Comparison of ENCODE assay signal across 8 mouse cellular contexts in genomic region chr13:98390771-98391634, GRCm38 (mm10). TPM values are rescaled to one million over a fixed set of nuclear protein-coding genes. Genes with fewer than 3 reads are reported as not detected.
A peak's percentile ranks its signal among the peaks of the same experiment; 100 is the strongest.
DNase-seq lines count a peak whose midpoint lies in the region; ATAC-seq and TF ChIP-seq lines count a peak whose summit lies in the region.

No protein-coding gene starts in this region.

- H3K27ac ChIP-seq in lung, postnatal 0 days (ENCODE audit: low read length), result no peak overlapping the region
- no peak overlapping the region for H3K27ac ChIP-seq in heart, postnatal 0 days (ENCODE audit: low read depth)
- H3K27ac ChIP-seq in limb, embryonic 12.5 days, result peak overlapping the region; percentile 35; the same call in 1 of the 2 replicates
- H3K27ac ChIP-seq in neural tube, embryonic 12.5 days, result no peak overlapping the region

- H3K36me3 ChIP-seq in lung, postnatal 0 days (ENCODE audit: insufficient read depth, low read length), result no peaks in the 10 kb centered on the region
- no peaks in the 10 kb centered on the region for H3K36me3 ChIP-seq in heart, postnatal 0 days (replicated peaks; ENCODE audit: control insufficient read depth, insufficient read depth, low read length)
- no peaks in the 10 kb centered on the region for H3K36me3 ChIP-seq in limb, embryonic 12.5 days
- H3K36me3 ChIP-seq in neural tube, embryonic 12.5 days, result no peaks in the 10 kb centered on the region

- no peak for TF ChIP-seq EP300 in lung, postnatal 0 days (IDR thresholded peaks at IDR 0.05)
- no peak for TF ChIP-seq EP300 in heart, postnatal 0 days (IDR thresholded peaks at IDR 0.05; ENCODE audit: low read depth)

- TF ChIP-seq POLR2A in lung, adult 2 months (IDR thresholded peaks at IDR 0.05; ENCODE audit: borderline replicate concordance, extremely low read depth, low read depth, low read length), result no peak

- DNase-seq in lung, postnatal 0 days (ENCODE audit: low spot score), result no peak
- DNase-seq in lung, adult 2 months, result no peak
- peak; percentile 78 for DNase-seq in embryo, embryonic 9.5 days (ENCODE audit: extremely low spot score)
- DNase-seq in heart, postnatal 0 days (ENCODE audit: low spot score), result no peak
- DNase-seq in spleen, postnatal 36 days (ENCODE audit: low spot score in 2 of 2), result no peak
- no peak for DNase-seq in urinary bladder, postnatal 36 days (ENCODE audit: low spot score in 2 of 2)

- H3K4me3 ChIP-seq in lung, postnatal 0 days (ENCODE audit: low read depth, low read length), result peak overlapping the region; percentile 30
- H3K4me3 ChIP-seq in lung, adult 2 months (replicated peaks; ENCODE audit: extremely low read depth, low read depth, low read length), result no peak overlapping the region
- peak overlapping the region; percentile 50 for H3K4me3 ChIP-seq in heart, postnatal 0 days (ENCODE audit: low read depth, low read length)
- peak overlapping the region; percentile 46 for H3K4me3 ChIP-seq in limb, embryonic 12.5 days (replicated peaks)
- H3K4me3 ChIP-seq in neural tube, embryonic 12.5 days, result peak overlapping the region; percentile 36

- 2% methylated on average over 63 of the region's 68 CpGs for WGBS in lung, postnatal 0 days
- WGBS in lung, adult 2 months, result 2% methylated on average over 68 of the region's 68 CpGs
- WGBS in heart, postnatal 0 days, result 3% methylated on average over 65 of the region's 68 CpGs
- WGBS in limb, embryonic 12.5 days, result under 1% methylated on average over 68 of the region's 68 CpGs
- WGBS in neural tube, embryonic 12.5 days, result under 1% methylated on average over 68 of the region's 68 CpGs

- ATAC-seq in lung, postnatal 0 days, result peak; percentile 30; the same call in 1 of the 2 replicates
- peak; percentile 53 for ATAC-seq in heart, postnatal 0 days (ENCODE audit: insufficient read depth, low read depth)
- ATAC-seq in limb, embryonic 12.5 days (ENCODE audit: insufficient number of reproducible peaks, insufficient read depth, low FRiP score, low TSS enrichment, low read depth), result peak; percentile 66
- ATAC-seq in neural tube, embryonic 12.5 days (ENCODE audit: low FRiP score, low read depth), result peak; percentile 44; the same call in 1 of the 2 replicates

- TF ChIP-seq CTCF in lung, postnatal 0 days (IDR thresholded peaks at IDR 0.05), result no peak
- no peak for TF ChIP-seq CTCF in lung, adult 2 months (IDR thresholded peaks at IDR 0.05; ENCODE audit: insufficient read depth, low read length)
- TF ChIP-seq CTCF in heart, postnatal 0 days (IDR thresholded peaks at IDR 0.05; ENCODE audit: low read depth), result no peak

- H3K27me3 ChIP-seq in lung, postnatal 0 days (replicated peaks; ENCODE audit: insufficient read depth, low read length), result peaks cover 37% of the 10 kb centered on the region
- peaks cover 69% of the 10 kb centered on the region for H3K27me3 ChIP-seq in heart, postnatal 0 days (ENCODE audit: control insufficient read depth, insufficient read depth, low read length)
- peaks cover 70% of the 10 kb centered on the region for H3K27me3 ChIP-seq in limb, embryonic 12.5 days
- H3K27me3 ChIP-seq in neural tube, embryonic 12.5 days (replicated peaks), result peaks cover 65% of the 10 kb centered on the region

- peak overlapping the region; percentile 61 for H3K4me2 ChIP-seq in lung, postnatal 0 days (replicated peaks; ENCODE audit: low read depth, low read length)
- H3K4me2 ChIP-seq in heart, postnatal 0 days (ENCODE audit: low read depth, low read length), result peak overlapping the region; percentile 71
- H3K4me2 ChIP-seq in limb, embryonic 12.5 days, result peak overlapping the region; percentile 90
- peak overlapping the region; percentile 77 for H3K4me2 ChIP-seq in neural tube, embryonic 12.5 days (replicated peaks)

- H3K9ac ChIP-seq in lung, postnatal 0 days (replicated peaks; ENCODE audit: low read depth), result no peak overlapping the region
- H3K9ac ChIP-seq in heart, postnatal 0 days (replicated peaks; ENCODE audit: low read depth, low read length), result no peak overlapping the region; the same call in 1 of the 2 replicates
- peak overlapping the region; percentile 48; the same call in 1 of the 2 replicates for H3K9ac ChIP-seq in limb, embryonic 12.5 days (replicated peaks)
- peak overlapping the region; percentile 47; the same call in 1 of the 2 replicates for H3K9ac ChIP-seq in neural tube, embryonic 12.5 days

- H3K4me1 ChIP-seq in lung, postnatal 0 days (ENCODE audit: insufficient read depth, low read depth, low read length), result no peaks in the 10 kb centered on the region
- H3K4me1 ChIP-seq in lung, adult 2 months (ENCODE audit: control insufficient read depth, insufficient read depth, low read length), result no peaks in the 10 kb centered on the region
- H3K4me1 ChIP-seq in heart, postnatal 0 days (ENCODE audit: control insufficient read depth, insufficient read depth), result 0 out of 2 replicates have a peak, but pooled peaks cover 4% of the 10 kb centered on the region
- H3K4me1 ChIP-seq in limb, embryonic 12.5 days (replicated peaks), result peaks cover 35% of the 10 kb centered on the region
- H3K4me1 ChIP-seq in neural tube, embryonic 12.5 days, result peaks cover 9% of the 10 kb centered on the region

- no peaks in the 10 kb centered on the region for H3K9me3 ChIP-seq in lung, postnatal 0 days (ENCODE audit: low read length)
- 0 out of 2 replicates have a peak, but pooled peaks cover 6% of the 10 kb centered on the region for H3K9me3 ChIP-seq in heart, postnatal 0 days (replicated peaks; ENCODE audit: control insufficient read depth, low read length)
- H3K9me3 ChIP-seq in limb, embryonic 12.5 days, result peaks cover 8% of the 10 kb centered on the region; the same call in 1 of the 2 replicates
- peaks cover 6% of the 10 kb centered on the region; the same call in 1 of the 2 replicates for H3K9me3 ChIP-seq in neural tube, embryonic 12.5 days

RNA-seq across cellular contexts. Expression of gene Foxd1, which starts 37.0 kb away (rescaled TPM):
- 0.05 TPM in 2 replicates for polyA plus RNA-seq in lung, postnatal 0 days (2015; fragmentation: Nextera tagmentation; extraction: Ambion mirVana)
- polyA plus RNA-seq in lung, adult 2 months (2012; rRNA removed), result 0.12 and 0.18 TPM in 2 replicates
- total RNA-seq in heart, postnatal 0 days (2014; rRNA removed; ENCODE audit: low replicate concordance), result not detected in 2 replicates
- polyA plus RNA-seq in heart, postnatal 0 days (2015; fragmentation: Nextera tagmentation; extraction: Ambion mirVana), result not detected in 2 replicates
- polyA plus RNA-seq in limb, embryonic 12.5 days (2016; fragmentation: Nextera tagmentation; extraction: Ambion mirVana), result 0.17 and 0.25 TPM in 2 replicates
- 4.9 and 5.7 TPM in 2 replicates for polyA plus RNA-seq in neural tube, embryonic 12.5 days (2016; fragmentation: Nextera tagmentation; extraction: Ambion mirVana)

Comparison
In these comparisons a context has a peak if more than half of its experiments do, and no peak if none do; other contexts are left out.
1. H3K9ac ChIP-seq: peak in limb, embryonic 12.5 days (single experiment) and neural tube, embryonic 12.5 days (single experiment); none in lung, postnatal 0 days (single experiment) and heart, postnatal 0 days (single experiment).
2. Peak in every context shown above with its lines, with median percentiles within 50 percentile points of each other: ATAC-seq and H3K4me2 ChIP-seq.